Mouse (Mus musculus) erythroblast, embryonic 14.5 days (primary cell): ENCODE data around the gene Lrrc36. TPM values are rescaled to one million over a fixed set of nuclear protein-coding genes. Genes with fewer than 3 reads are reported as not detected.

Experiments
- H3K27me3 ChIP-seq: 2 replicates; pipeline ENCODE4 v1.6.1; 2012; ENCODE audit warnings: inconsistent platforms; ENCODE audit not compliant: control insufficient read depth
- H3K36me3 ChIP-seq: 2 replicates; pipeline ENCODE4 v1.6.1; 2012; ENCODE audit warnings: mild to moderate bottlenecking, inconsistent platforms; ENCODE audit not compliant: control insufficient read depth
- H3K4me1 ChIP-seq: 2 replicates; pipeline ENCODE4 v1.6.1; 2012; ENCODE audit warnings: inconsistent platforms; ENCODE audit not compliant: control insufficient read depth
- H3K4me3 ChIP-seq: replicated peaks from 2 replicates; pipeline ENCODE3; 2012; ENCODE audit warnings: moderate library complexity, mild to moderate bottlenecking, inconsistent platforms
- H3K9me3 ChIP-seq: 2 replicates; pipeline ENCODE4 v1.6.1; 2012; ENCODE audit warnings: low read length, inconsistent platforms, mixed read lengths; ENCODE audit not compliant: control insufficient read depth
- GATA1 ChIP-seq: IDR thresholded peaks from 2 replicates; pipeline ENCODE4 v1.6.1; 2012; ENCODE audit warnings: low read length, inconsistent platforms, mixed read lengths
- TAL1 ChIP-seq: IDR thresholded peaks from 3 replicates; pipeline ENCODE4 v1.6.1; 2012; ENCODE audit warnings: low read length, inconsistent platforms, mixed read lengths
- polyA plus RNA-seq: library from polyadenylated mRNA; stranded (reverse); fragments of >175 nt; gene quantifications from 2 replicates; pipeline ENCODE4 v1.2.3, GENCODE M21; 2012

Lrrc36 gene
- polyA plus RNA-seq, 1 experiment = 0.03 TPM

DNA sequence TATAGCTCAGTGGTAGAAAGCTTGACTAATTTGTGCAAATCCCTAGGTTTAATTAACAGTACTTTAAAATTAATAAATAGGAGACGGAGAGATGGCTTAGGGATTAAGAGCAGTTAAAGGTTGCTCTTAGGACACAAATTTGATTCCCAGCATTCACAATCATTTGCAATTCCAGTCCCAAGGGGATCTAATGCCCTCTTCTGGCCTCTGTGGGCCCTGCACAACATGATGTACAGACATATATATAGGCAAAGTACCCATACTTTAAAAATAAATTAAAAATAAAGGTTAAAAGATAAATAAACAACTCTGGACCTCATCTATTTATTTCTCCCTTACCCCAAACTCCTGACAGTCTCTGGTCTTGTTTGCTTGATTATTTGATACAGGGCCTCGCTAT, 5.6 kb downstream of the Lrrc36 start:
- Histone ChIP-seq H3K27me3 (peaks cover 38% of the 10 kb centered on the region), H3K9me3 (no peaks in the 10 kb centered on the region), H3K4me1 (no peaks in the 10 kb centered on the region), H3K36me3 (no peaks in the 10 kb centered on the region), H3K4me3 (no peak overlapping the region)
- TF ChIP-seq GATA1 = no peak
- no peak for TF ChIP-seq TAL1

DNA sequence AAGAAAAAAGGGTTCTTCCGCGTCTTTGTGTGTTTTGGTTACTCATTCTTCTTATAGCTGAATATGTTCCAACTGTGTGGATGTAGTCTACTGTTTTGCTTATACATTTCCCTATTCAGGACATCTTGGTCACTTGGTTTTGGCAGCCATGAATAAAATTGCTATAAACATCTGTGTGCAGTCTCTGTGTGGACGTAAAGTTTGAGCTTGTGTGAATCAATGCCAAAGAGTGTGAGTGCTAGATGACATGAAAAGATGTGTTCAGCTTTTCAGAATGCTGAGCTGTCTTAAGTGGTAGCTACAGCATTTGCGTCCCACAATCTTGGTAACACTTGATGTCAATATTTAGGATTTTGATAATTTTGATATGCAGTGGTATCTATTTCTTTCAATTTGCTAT, 6.4 kb downstream of the Lrrc36 start:
- Histone ChIP-seq H3K9me3 (no peaks in the 10 kb centered on the region), H3K27me3 (peaks cover 30% of the 10 kb centered on the region), H3K36me3 (no peaks in the 10 kb centered on the region), H3K4me3 (no peak overlapping the region), H3K4me1 (no peaks in the 10 kb centered on the region)
- TF ChIP-seq TAL1 (no peak), GATA1 (no peak)

DNA sequence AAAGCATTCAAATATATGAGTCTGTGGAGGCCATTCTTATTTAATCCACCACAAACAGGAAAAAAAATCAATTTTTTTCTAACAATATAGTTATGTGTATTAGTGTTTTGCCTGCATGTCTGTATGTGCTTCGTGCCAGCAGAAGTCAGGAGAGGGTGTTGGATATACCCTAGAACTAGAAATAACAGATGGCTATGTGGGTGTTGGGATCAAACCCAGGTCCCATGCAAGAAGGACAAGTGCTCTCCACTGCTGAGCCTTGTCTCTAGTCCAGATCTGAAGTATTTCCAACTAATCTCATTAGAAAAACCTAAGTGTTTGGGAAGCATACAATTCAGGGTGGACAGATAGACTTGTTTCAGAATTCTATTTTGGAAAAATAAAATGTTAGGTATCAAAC, 8.6 kb downstream of the Lrrc36 start:
- no peaks in the 10 kb centered on the region for H3K9me3 ChIP-seq
- TF ChIP-seq GATA1 (no peak), TAL1 (no peak)
- H3K27me3 ChIP-seq = peaks cover 25% of the 10 kb centered on the region
- no peak overlapping the region for H3K4me3 ChIP-seq
- H3K36me3 ChIP-seq = no peaks in the 10 kb centered on the region
- H3K4me1 ChIP-seq = no peaks in the 10 kb centered on the region

- Histone ChIP-seq H3K36me3 (no peaks in the 10 kb centered on the region), H3K4me3 (no peak overlapping the region), H3K9me3 (no peaks in the 10 kb centered on the region), H3K4me1 (no peaks in the 10 kb centered on the region), H3K27me3 (peaks cover 37% of the 10 kb centered on the region)
- TF ChIP-seq GATA1 (no peak), TAL1 (no peak)
These were observed 13.5 kb downstream of the Lrrc36 start for GRCm38 (mm10) chr8:105426878-105427277.

- TF ChIP-seq GATA1 (no peak), TAL1 (no peak)
- peaks cover 48% of the 10 kb centered on the region for H3K27me3 ChIP-seq
- no peak overlapping the region for H3K4me3 ChIP-seq
- no peaks in the 10 kb centered on the region for H3K36me3 ChIP-seq
- H3K4me1 ChIP-seq = no peaks in the 10 kb centered on the region
- no peaks in the 10 kb centered on the region for H3K9me3 ChIP-seq
These were observed 18.6 kb downstream of the Lrrc36 start for GRCm38 (mm10) chr8:105431743-105432515.

DNA sequence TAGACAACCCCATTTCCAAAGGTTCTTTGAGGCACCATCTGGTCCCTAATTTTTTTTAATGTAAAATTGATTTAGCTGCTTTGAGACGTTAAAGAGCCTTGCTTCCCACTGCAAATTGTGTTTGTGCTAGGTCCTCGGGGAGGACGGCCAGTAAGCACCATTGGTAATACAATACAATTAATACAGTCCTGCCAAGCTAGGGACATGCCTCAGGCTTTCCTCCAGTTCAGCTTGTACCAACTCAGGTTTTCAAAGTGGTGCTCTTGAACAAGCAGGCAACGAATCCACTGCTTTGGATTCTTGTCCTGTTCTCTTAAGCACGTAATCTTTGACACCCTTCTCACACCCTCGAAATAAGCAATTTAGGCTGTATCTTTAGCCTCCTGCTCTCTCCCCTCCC, 19.6 kb downstream of the Lrrc36 start:
- no peak overlapping the region for H3K4me3 ChIP-seq
- peaks cover 49% of the 10 kb centered on the region for H3K27me3 ChIP-seq
- no peaks in the 10 kb centered on the region for H3K36me3 ChIP-seq
- no peaks in the 10 kb centered on the region for H3K4me1 ChIP-seq
- H3K9me3 ChIP-seq = no peaks in the 10 kb centered on the region
- TF ChIP-seq TAL1 (no peak), GATA1 (no peak)

- Histone ChIP-seq H3K27me3 (peaks cover 46% of the 10 kb centered on the region), H3K4me3 (no peak overlapping the region), H3K9me3 (no peaks in the 10 kb centered on the region), H3K36me3 (no peaks in the 10 kb centered on the region), H3K4me1 (no peaks in the 10 kb centered on the region)
- TF ChIP-seq TAL1 (no peak), GATA1 (no peak)
These were observed 20.1 kb downstream of the Lrrc36 start for GRCm38 (mm10) chr8:105433511-105433910.

- H3K4me1 ChIP-seq = no peaks in the 10 kb centered on the region
- no peaks in the 10 kb centered on the region for H3K9me3 ChIP-seq
- H3K27me3 ChIP-seq = peaks cover 46% of the 10 kb centered on the region
- H3K36me3 ChIP-seq = no peaks in the 10 kb centered on the region
- TF ChIP-seq GATA1 (no peak), TAL1 (no peak)
- H3K4me3 ChIP-seq = no peak overlapping the region
These were observed 20.8 kb downstream of the Lrrc36 start for GRCm38 (mm10) chr8:105434136-105434535.

- Histone ChIP-seq H3K27me3 (peaks cover 53% of the 10 kb centered on the region), H3K4me3 (no peak overlapping the region), H3K36me3 (no peaks in the 10 kb centered on the region), H3K9me3 (no peaks in the 10 kb centered on the region), H3K4me1 (no peaks in the 10 kb centered on the region)
- no peak for TF ChIP-seq GATA1
- TF ChIP-seq TAL1 = no peak
These were observed 22.8 kb downstream of the Lrrc36 start for GRCm38 (mm10) chr8:105436218-105436617.
